7 mouse cellular contexts compared by ENCODE assay signal in the genomic region with DNA sequence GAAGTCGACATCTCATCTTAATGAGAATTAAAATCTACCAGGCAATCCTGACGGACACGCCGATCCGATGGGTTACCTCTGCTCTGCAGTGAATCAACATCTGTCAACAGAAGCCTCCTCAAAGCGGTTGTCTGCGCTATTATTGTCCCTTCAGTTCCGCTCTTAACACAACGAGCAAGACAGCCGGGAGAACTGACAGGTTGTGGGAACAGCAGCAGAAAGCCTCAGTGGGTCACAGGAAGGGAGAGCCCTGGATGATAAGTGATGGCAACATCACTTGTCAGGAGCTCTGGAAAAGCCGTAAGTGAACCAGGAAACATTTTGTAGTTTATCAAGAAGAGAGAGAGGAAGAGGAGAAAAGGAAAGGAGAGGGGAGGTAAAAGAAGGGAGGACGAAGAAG. TPM values are rescaled to one million over a fixed set of nuclear protein-coding genes. Genes with fewer than 3 reads are reported as not detected.
DNase-seq lines count a peak whose midpoint lies in the region; ATAC-seq and TF ChIP-seq lines count a peak whose summit lies in the region.

No protein-coding gene starts in this region.

- no peaks in the 10 kb centered on the region for H3K36me3 ChIP-seq in C2C12 (ENCODE audit: control insufficient read depth, insufficient read depth)
- H3K36me3 ChIP-seq in limb, embryonic 12.5 days, result no peaks in the 10 kb centered on the region

- TF ChIP-seq CTCF in C2C12 (IDR thresholded peaks at IDR 0.05; ENCODE audit: control insufficient read depth, insufficient read depth, insufficient read length), result no peak
- no peak for TF ChIP-seq CTCF in embryonic fibroblast, embryonic 13.5 days (IDR thresholded peaks at IDR 0.05; ENCODE audit: borderline replicate concordance, insufficient read depth, low read length)

- no peak for TF ChIP-seq POLR2A in embryonic fibroblast, embryonic 13.5 days (IDR thresholded peaks at IDR 0.05; ENCODE audit: low read depth, low read length)

- no peaks in the 10 kb centered on the region for H3K79me2 ChIP-seq in C2C12 (ENCODE audit: control insufficient read depth, insufficient read depth)

- H3K4me1 ChIP-seq in embryonic fibroblast, embryonic 13.5 days (ENCODE audit: control insufficient read depth, insufficient read depth, low read length), result peaks cover 6% of the 10 kb centered on the region; the same call in 1 of the 2 replicates
- peaks cover 6% of the 10 kb centered on the region; the same call in 1 of the 2 replicates for H3K4me1 ChIP-seq in limb, embryonic 12.5 days (replicated peaks)

- peak overlapping the region; percentile 52 for H3K9ac ChIP-seq in limb, embryonic 12.5 days (replicated peaks)

- no peaks in the 10 kb centered on the region for H3K79me3 ChIP-seq in C2C12 (ENCODE audit: low read depth)

- peak overlapping the region; percentile 74 for H3ac ChIP-seq in C2C12 (ENCODE audit: control insufficient read depth, insufficient read length, low read depth)

- WGBS in limb, embryonic 12.5 days, result 2% methylated on average over 12 of the region's 12 CpGs

- ATAC-seq in limb, embryonic 12.5 days (ENCODE audit: insufficient number of reproducible peaks, insufficient read depth, low FRiP score, low TSS enrichment, low read depth), result no peak

- H3K4me2 ChIP-seq in limb, embryonic 12.5 days, result peak overlapping the region; percentile 61

- H3K4me3 ChIP-seq in C2C12 (ENCODE audit: insufficient read depth, poor library complexity, severe bottlenecking), result peak overlapping the region; percentile 33
- H3K4me3 ChIP-seq in embryonic fibroblast, embryonic 13.5 days (ENCODE audit: insufficient read depth, low read length), result peak overlapping the region; percentile 62
- peak overlapping the region; percentile 41 for H3K4me3 ChIP-seq in limb, embryonic 12.5 days (replicated peaks)

- DNase-seq in 416B (ENCODE audit: low read depth), result peak; percentile 75
- DNase-seq in retina, embryonic 14.5 days (ENCODE audit: low spot score), result peak; percentile 43
- no peak for DNase-seq in ovary, postnatal 10 days (ENCODE audit: low spot score)
- no peak for DNase-seq in thymus, postnatal 4 days

- no peaks in the 10 kb centered on the region for H3K27me3 ChIP-seq in C2C12 (ENCODE audit: control insufficient read depth, insufficient read depth, insufficient read length)
- H3K27me3 ChIP-seq in limb, embryonic 12.5 days, result no peaks in the 10 kb centered on the region

- no peak overlapping the region for H3K27ac ChIP-seq in embryonic fibroblast, embryonic 13.5 days (ENCODE audit: insufficient read depth, low read length)
- H3K27ac ChIP-seq in limb, embryonic 12.5 days, result no peak overlapping the region

- no peaks in the 10 kb centered on the region for H3K9me3 ChIP-seq in limb, embryonic 12.5 days

TF ChIP-seq in C2C12, 6 proteins besides CTCF, POLR2A, EP300 and RAD21:
- TF ChIP-seq CEBPB (IDR thresholded peaks at IDR 0.05; ENCODE audit: low read depth), result no peak
- no peak for TF ChIP-seq MYOG (IDR thresholded peaks at IDR 0.05; ENCODE audit: control insufficient read depth, extremely low read depth, insufficient read length)
- no peak for TF ChIP-seq FOSL1 (IDR thresholded peaks at IDR 0.05; ENCODE audit: insufficient read depth, low read length, poor library complexity, severe bottlenecking)
- no peak for TF ChIP-seq USF1 (IDR thresholded peaks at IDR 0.05; ENCODE audit: low read depth)
- no peak for TF ChIP-seq MYOD1 (IDR thresholded peaks at IDR 0.05; ENCODE audit: control insufficient read depth, insufficient read length, low read depth)
- no peak for TF ChIP-seq MAX (IDR thresholded peaks at IDR 0.05)

RNA-seq across cellular contexts. Expression of a gene that starts 12.0 kb away (rescaled TPM):
- polyA plus RNA-seq in C2C12 (2012; fragmentation: generic; extraction: Trizol), result 11.2 TPM
- 4.2 and 4.7 TPM in 2 replicates for polyA plus RNA-seq in embryonic fibroblast, embryonic 13.5 days (2011; ENCODE audit: insufficient read length, low read depth, missing spikeins)
- 14.4 and 15.2 TPM in 2 replicates for polyA plus RNA-seq in limb, embryonic 12.5 days (2016; fragmentation: Nextera tagmentation; extraction: Ambion mirVana)

RNA-seq across cellular contexts. Expression of a gene that starts 30.0 kb away (rescaled TPM):
- not detected for polyA plus RNA-seq in C2C12 (2012; fragmentation: generic; extraction: Trizol)
- not detected in 2 replicates for polyA plus RNA-seq in embryonic fibroblast, embryonic 13.5 days (2011; ENCODE audit: insufficient read length, low read depth, missing spikeins)
- 0.10 and 0.12 TPM in 2 replicates for polyA plus RNA-seq in limb, embryonic 12.5 days (2016; fragmentation: Nextera tagmentation; extraction: Ambion mirVana)

RNA-seq across cellular contexts. Expression of a gene that starts 53.0 kb away (rescaled TPM):
- 0.07 TPM for polyA plus RNA-seq in C2C12 (2012; fragmentation: generic; extraction: Trizol)
- not detected in 2 replicates for polyA plus RNA-seq in embryonic fibroblast, embryonic 13.5 days (2011; ENCODE audit: insufficient read length, low read depth, missing spikeins)
- polyA plus RNA-seq in limb, embryonic 12.5 days (2016; fragmentation: Nextera tagmentation; extraction: Ambion mirVana), result 1.8 and 1.9 TPM in 2 replicates

Comparison
In these comparisons a context has a peak if more than half of its experiments do, and no peak if none do; other contexts are left out.
1. DNase-seq: peak in 416B (single experiment) and retina, embryonic 14.5 days (single experiment); none in ovary, postnatal 10 days (single experiment) and thymus, postnatal 4 days (single experiment).
2. Peak in every context shown above with its lines, with median percentiles within 50 percentile points of each other: H3K4me3 ChIP-seq.